Mouse (Mus musculus): ENCODE data around the gene Lama4.

Lama4 gene

DNA sequence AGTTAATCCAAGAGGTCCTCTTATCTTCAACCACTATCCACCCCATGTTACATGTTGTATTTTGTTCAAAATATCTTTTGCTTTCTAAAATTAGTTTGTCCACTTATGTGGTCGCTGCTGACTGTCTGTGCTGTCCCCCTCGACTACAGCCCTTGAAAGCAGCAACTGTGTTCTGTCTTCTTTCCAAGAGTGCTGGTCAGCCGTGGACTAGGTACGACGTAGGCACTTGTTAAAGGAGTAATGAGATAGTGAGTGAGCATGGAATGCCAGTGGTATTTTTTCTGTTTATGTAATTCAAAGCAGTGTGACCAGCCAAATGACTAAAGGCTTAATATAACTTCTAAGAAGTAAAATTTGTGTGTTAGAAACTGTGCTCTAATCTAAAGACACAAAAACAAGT is 90.7 kb downstream of the Lama4 start:
- no peak for DNase-seq

DNA sequence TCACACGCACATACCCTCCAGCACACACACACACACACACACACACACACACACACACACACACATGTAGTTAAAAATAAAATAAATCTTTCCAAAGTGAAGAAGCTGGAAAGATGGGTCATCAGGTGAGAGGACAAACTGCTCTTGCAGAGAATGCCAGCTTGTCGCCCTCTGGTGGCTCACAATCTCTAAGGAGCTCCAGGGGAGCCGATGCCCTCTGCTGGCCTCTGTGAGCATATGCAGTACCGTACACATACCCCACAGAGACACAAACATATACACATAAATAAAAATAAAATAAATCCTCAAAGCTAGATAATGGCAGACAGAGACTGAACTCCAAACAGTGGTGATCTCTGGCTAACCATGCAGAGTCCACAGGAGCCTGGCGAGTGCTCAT is 99.4 kb downstream of the Lama4 start:
- DNase-seq: peak; percentile 44

- DNase-seq: no peak
Measured at GRCm38 (mm10) chr10:39065449-39065848, 100.1 kb downstream of the Lama4 start.

GRCm38 (mm10) chr10:39066061-39066460 is 100.7 kb downstream of the Lama4 start:
- DNase-seq: no peak

- DNase-seq: peak; percentile 76
Measured at GRCm38 (mm10) chr10:39066962-39067361, 101.6 kb downstream of the Lama4 start.

DNA sequence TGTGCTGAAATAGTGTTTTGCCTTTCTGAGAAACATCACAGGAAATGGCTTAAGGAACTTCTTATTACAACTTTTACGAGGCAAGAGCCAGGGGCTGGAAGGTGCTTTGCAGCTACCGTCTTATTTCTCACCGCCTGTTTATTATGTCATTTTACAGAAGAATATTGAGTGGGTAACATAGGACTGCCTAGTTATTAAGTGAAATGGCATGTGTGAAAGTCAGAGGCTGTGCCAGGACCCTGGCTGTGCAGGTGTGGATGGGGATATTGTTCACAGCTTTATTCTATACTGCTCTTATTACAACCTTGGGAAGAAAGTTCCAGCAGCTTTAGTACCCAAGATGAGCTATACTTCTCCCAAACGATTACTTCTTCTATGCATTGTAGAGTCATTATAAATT is 106.7 kb downstream of the Lama4 start:
- DNase-seq: no peak

DNA sequence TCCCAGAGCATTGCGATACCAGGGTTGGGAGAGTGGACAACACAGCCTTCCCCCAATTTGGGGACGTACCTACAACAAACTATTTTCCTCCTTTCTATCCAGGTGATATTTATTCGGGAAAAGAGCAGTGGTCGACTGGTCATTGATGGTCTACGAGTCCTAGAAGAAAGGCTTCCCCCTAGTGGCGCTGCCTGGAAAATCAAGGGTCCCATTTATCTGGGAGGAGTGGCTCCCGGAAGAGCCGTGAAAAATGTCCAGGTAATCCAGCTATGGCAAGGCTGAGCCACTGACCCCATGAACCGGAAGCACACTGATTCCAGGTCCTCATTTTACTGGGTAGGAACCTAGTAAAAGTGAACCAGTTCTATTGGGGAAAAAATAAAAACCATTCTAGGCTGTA is 131.7 kb downstream of the Lama4 start:
- DNase-seq: peak; percentile 54

- DNase-seq: peak; percentile 12
Measured at GRCm38 (mm10) chr10:39098746-39099145, 133.4 kb downstream of the Lama4 start.

GRCm38 (mm10) chr10:39104803-39105449 is 139.6 kb downstream of the Lama4 start:
- DNase-seq: no peak

DNA sequence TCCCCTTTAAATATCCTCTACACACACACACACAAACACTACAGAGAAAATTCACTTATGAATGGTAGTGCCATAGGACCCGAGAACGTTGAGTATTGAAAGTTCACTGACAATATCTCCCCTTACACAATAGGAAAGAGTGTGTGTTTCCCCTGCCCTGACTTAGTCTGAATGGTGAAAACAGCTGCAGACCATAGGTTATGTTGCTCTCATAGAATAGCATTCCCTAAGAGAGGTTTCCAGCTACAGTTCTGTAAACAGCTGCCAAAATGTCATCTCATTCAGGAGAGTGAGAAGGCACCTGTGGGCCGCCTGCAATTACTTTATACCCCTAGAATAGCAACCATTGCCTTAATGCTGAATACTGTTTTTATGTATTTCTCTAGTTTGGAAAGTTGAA is 141.1 kb downstream of the Lama4 start:
- no peak for DNase-seq

- peak; percentile 7 for DNase-seq
Measured at GRCm38 (mm10) chr10:39106935-39107334, 141.6 kb downstream of the Lama4 start.

GRCm38 (mm10) chr10:39108837-39109488 is 143.6 kb downstream of the Lama4 start:
- no peak for DNase-seq

DNA sequence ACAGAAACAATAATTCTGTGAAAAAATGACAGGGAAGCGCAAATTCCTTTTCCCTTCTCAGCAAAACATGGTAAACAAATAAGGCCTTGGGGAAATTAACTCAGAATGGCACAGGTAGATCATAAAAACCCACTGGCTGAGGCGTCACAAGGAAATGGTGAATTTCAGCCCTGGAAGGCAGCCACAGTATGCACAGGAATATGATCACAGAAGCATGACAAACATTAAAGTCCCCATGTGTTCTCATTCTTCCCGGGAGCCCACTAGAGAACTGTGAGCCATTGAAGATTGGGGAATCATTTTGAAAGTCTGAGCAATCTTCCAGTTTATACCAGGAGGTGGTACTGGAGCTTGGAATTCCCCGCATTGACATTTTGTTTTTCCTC is 144.2 kb downstream of the Lama4 start:
- DNase-seq: no peak

DNA sequence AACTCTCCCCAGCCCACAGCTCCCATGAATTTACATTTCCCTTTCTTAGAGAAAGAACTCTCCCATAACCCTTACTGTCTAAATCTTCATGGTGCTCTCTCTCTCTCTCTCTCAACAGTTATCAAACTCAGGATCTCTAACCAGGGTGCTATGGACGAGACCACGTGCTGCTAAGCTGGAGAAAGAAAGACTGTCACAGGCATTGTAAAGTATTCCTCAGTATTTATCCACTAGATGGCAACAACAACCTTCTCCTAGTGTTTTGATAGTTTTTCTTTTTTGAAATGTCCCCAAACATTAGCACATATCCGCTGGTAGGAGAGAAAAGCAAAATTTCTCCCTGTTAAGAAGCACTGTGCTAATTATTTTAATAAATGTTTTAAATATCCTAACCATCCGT is 156.1 kb downstream of the Lama4 start:
- peak; percentile 34 for DNase-seq

- DNase-seq: peak; percentile 97
Measured at GRCm38 (mm10) chr10:39133462-39134310, 168.4 kb downstream of the Lama4 start, which contains the start of the genes Fam229b and Tube1. Gene Fam229b, minus strand, starts transcription at chr10:39133914. Gene Tube1, plus strand, starts transcription at chr10:39133976.

DNA sequence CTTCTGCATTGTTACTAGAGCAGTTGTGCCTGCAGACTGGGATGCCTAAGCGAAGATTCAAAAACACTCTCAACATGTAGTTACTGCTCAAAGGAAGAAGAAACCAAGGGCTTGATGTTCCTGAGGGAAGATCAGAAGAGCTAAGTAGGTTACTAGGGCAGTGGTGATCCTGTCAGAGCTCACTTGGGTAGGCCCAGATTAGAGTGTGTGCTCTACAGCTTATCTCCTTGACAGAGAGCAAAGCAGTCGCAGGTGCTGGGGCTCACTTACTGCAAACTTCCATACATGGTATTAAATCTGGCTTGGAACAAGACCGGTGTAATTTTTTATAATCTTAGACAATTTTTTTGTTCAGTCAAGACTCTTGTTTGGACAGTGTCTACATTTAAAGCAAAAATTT is 172.5 kb downstream of the Lama4 start:
- DNase-seq: peak; percentile 41

- DNase-seq: no peak
Measured at GRCm38 (mm10) chr10:39138761-39139160, 173.4 kb downstream of the Lama4 start.

DNA sequence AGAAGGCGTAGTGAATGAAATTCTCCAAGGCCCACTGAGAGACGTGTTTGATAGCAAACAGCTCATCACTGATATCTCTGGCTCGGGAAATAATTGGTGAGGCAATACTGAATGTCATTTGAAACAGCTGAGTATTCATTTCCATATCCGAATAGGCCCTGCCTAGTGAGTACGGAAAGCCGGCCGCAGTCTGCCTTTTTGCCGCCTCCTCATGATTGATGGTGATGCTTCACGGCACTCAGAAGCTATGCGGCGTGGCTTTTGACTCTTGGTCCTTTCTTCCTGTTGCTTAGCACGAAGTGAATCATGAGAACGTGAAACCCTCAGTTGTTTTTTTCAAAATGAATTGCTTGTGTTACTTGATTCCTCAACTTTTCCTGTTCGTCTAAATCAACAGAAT is 175.5 kb downstream of the Lama4 start:
- DNase-seq: no peak

DNA sequence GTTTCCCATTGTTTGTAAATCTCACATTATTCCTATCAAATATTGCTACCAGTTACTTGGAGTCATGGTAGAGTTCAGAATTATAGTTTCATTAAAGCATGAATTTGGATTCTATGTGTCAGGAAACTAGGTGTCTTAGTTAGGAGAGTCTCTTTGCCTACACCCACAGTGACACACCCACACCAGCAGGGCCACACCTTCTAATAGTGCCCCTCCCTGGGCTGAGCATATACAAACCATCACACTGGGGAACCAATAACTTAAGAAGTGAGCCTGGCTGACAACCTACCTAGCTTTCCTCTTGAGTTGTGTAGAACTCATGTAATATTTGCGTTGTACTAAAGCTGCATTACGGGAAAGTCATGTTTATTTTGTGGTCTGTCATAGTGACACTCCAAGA is 176.1 kb downstream of the Lama4 start:
- DNase-seq: no peak

- no peak for DNase-seq
Measured at GRCm38 (mm10) chr10:39142216-39142615, 176.9 kb downstream of the Lama4 start.

DNA sequence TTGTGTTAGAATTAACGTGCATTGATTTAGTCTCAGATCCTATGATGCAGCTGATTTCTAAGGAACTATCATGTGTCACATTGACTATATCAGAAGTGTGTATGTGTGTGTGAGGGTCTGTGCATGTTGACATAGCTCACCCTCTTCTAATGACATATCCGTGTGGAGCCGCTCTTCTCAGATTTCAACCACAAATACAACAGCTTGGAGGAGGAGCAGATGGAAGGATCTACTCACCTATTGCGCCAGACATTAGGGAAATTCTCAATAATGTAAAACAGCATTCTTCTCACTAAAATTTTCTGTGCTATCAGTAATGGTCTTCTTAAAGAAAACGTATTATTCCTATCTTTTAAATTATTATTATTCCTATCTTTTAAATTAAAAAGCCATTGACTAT is 191.4 kb downstream of the Lama4 start:
- no peak for DNase-seq

GRCm38 (mm10) chr10:39157321-39157720 is 192.0 kb downstream of the Lama4 start:
- DNase-seq: no peak

DNA sequence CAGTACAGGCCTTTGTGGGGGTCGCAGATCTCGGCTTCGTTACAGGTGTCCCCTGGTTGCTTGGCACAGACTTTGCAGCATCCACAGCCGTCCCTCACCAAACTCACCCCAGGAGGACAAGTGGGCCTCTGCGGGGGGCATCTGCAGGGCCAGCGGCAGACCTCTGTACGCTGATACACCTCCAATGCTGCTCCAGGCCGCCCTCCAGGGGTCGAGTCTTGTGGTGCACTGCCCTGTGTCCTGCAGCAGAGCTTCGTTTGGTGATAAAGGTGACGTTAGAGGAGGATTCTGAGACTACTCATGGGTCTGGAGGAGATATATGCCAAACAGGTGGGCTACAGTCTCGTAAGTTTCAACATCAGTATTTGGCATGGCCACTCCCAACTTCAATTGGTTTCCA is 193.0 kb downstream of the Lama4 start:
- DNase-seq: peak; percentile 15
